Mouse (Mus musculus) MEL (cell line): Measurements from ENCODE around the gene Olfr934. TPM values are rescaled to one million over a fixed set of nuclear protein-coding genes. Genes with fewer than 3 reads are reported as not detected.

Experiments
- DNase-seq: peaks from one replicate; pipeline ENCODE4 v3.0.0; 2011; ENCODE audit warnings: low read depth, low spot score
- H3K27ac ChIP-seq: 2 replicates; pipeline ENCODE4 v1.5.1; 2012; ENCODE audit warnings: low read depth, mild to moderate bottlenecking, control low read depth, low read length, moderate library complexity; ENCODE audit not compliant: control insufficient read depth
- H3K27me3 ChIP-seq, 2 experiments: fragments of 150-350 bp in 1 of 2; sonication (generic) in 1 of 2; 2 replicates each; pipeline ENCODE4 v1.6.1; 2012; ENCODE audit warnings: low read length in 2 of 2, mild to moderate bottlenecking in 2 of 2, improper control_type of control experiment in 1 of 2, moderate library complexity in 1 of 2; ENCODE audit not compliant: insufficient read depth in 2 of 2, control insufficient read depth in 1 of 2
- H3K36me3 ChIP-seq, 2 experiments: 2 replicates each; pipeline ENCODE4 v1.6.1; 2012 to 2014; ENCODE audit warnings: low read length in 2 of 2, improper control_type of control experiment in 1 of 2, inconsistent platforms in 1 of 2, mild to moderate bottlenecking in 1 of 2; ENCODE audit not compliant: insufficient read depth in 2 of 2, control insufficient read depth in 1 of 2
- H3K4me1 ChIP-seq, 2 experiments: fragments of 150-350 bp in 1 of 2; sonication (generic) in 1 of 2; 2 replicates each; pipeline ENCODE4 v1.6.1; 2012; ENCODE audit warnings: low read length in 2 of 2, improper control_type of control experiment in 1 of 2, mild to moderate bottlenecking in 1 of 2; ENCODE audit not compliant: insufficient read depth in 2 of 2, control insufficient read depth in 1 of 2
- H3K4me3 ChIP-seq, 2 experiments: fragments of 150-350 bp in 1 of 2; sonication (generic) in 1 of 2; 2 replicates each; pipeline ENCODE4 v1.5.1; 2012; ENCODE audit warnings: low read depth in 2 of 2, low read length in 2 of 2, mild to moderate bottlenecking in 2 of 2, moderate library complexity in 2 of 2, control low read depth in 1 of 2, improper control_type of control experiment in 1 of 2; ENCODE audit not compliant: control insufficient read depth in 1 of 2, insufficient read depth in 1 of 2
- H3K79me2 ChIP-seq: 2 replicates; pipeline ENCODE4 v1.6.1; 2012; ENCODE audit warnings: mild to moderate bottlenecking, low read length, moderate library complexity; ENCODE audit not compliant: control insufficient read depth, poor library complexity, insufficient read depth
- H3K9ac ChIP-seq: 2 replicates; pipeline ENCODE4 v1.6.1; 2012; ENCODE audit warnings: low read depth, mild to moderate bottlenecking, control low read depth, low read length, moderate library complexity; ENCODE audit not compliant: control insufficient read depth, poor library complexity, severe bottlenecking
- H3K9me3 ChIP-seq: fragments of 150-350 bp; sonication (generic); replicated peaks from 2 replicates; pipeline ENCODE4 v1.6.1; 2012; ENCODE audit warnings: mild to moderate bottlenecking, low read length, improper control_type of control experiment, moderate library complexity; ENCODE audit not compliant: insufficient read depth
- CTCF ChIP-seq, 3 experiments: IDR thresholded peaks in 2 of 3; conservative IDR thresholded peaks in 1 of 3; 2 replicates each; pipeline ENCODE4 v1.5.1; 2011 to 2012; ENCODE audit warnings: low read length in 3 of 3, low read depth in 2 of 3, mild to moderate bottlenecking in 2 of 3, improper control_type of control experiment in 1 of 3, inconsistent platforms in 1 of 3, mixed read lengths in 1 of 3, moderate library complexity in 1 of 3; ENCODE audit not compliant: control insufficient read depth in 1 of 3, insufficient read depth in 1 of 3, poor library complexity in 1 of 3, severe bottlenecking in 1 of 3
- E2F4 ChIP-seq: IDR thresholded peaks from 2 replicates; pipeline ENCODE4 v1.6.1; 2011; ENCODE audit warnings: low read depth, low read length, improper control_type of control experiment, borderline replicate concordance
- HCFC1 ChIP-seq: IDR thresholded peaks from 2 replicates; pipeline ENCODE4 v1.6.1; 2012; ENCODE audit warnings: low read depth, mild to moderate bottlenecking, inconsistent platforms, low read length, improper control_type of control experiment, moderate library complexity
- JUND ChIP-seq: IDR thresholded peaks from 2 replicates; pipeline ENCODE4 v1.6.1; 2011; ENCODE audit warnings: low read depth, mild to moderate bottlenecking, improper control_type of control experiment, low read length
- KAT2A ChIP-seq: conservative IDR thresholded peaks from 2 replicates; pipeline ENCODE4 v1.6.1; 2012; ENCODE audit warnings: low read depth, low read length, improper control_type of control experiment, inconsistent platforms
- MEF2A ChIP-seq: IDR thresholded peaks from 2 replicates; pipeline ENCODE4 v1.6.1; 2014; ENCODE audit warnings: low read depth, mild to moderate bottlenecking, inconsistent platforms, low read length, improper control_type of control experiment; ENCODE audit not compliant: poor library complexity, insufficient replicate concordance, severe bottlenecking; ENCODE audit errors: extremely low read depth
- MXI1 ChIP-seq: IDR thresholded peaks from 2 replicates; pipeline ENCODE4 v1.6.1; 2011; ENCODE audit warnings: mild to moderate bottlenecking, low read depth, low read length, improper control_type of control experiment
- MYC ChIP-seq: IDR thresholded peaks from 2 replicates; pipeline ENCODE4 v1.6.1; 2011; ENCODE audit warnings: low read depth, mild to moderate bottlenecking, low read length, improper control_type of control experiment, moderate library complexity
- NRF1 ChIP-seq: IDR thresholded peaks from 2 replicates; pipeline ENCODE4 v1.6.1; 2014; ENCODE audit warnings: low read depth, mild to moderate bottlenecking, inconsistent platforms, low read length, improper control_type of control experiment, moderate library complexity; ENCODE audit not compliant: poor library complexity, insufficient read depth, severe bottlenecking
- POLR2AphosphoS2 ChIP-seq: IDR thresholded peaks from 2 replicates; pipeline ENCODE4 v1.6.1; 2011; ENCODE audit warnings: low read length, improper control_type of control experiment
- RAD21 ChIP-seq: IDR thresholded peaks from 2 replicates; pipeline ENCODE4 v1.6.1; 2011; ENCODE audit warnings: mild to moderate bottlenecking, low read depth, low read length, improper control_type of control experiment
- SIN3A ChIP-seq: IDR thresholded peaks from 2 replicates; pipeline ENCODE4 v1.6.1; 2012; ENCODE audit warnings: low read length, improper control_type of control experiment, inconsistent platforms
- SMC3 ChIP-seq: IDR thresholded peaks from 2 replicates; pipeline ENCODE4 v1.6.1; 2011; ENCODE audit warnings: low read depth, low read length, improper control_type of control experiment
- ZC3H11A ChIP-seq: IDR thresholded peaks from 2 replicates; pipeline ENCODE4 v1.6.1; 2012; ENCODE audit warnings: low read depth, mild to moderate bottlenecking, inconsistent platforms, low read length, improper control_type of control experiment
- ZMIZ1 ChIP-seq: IDR thresholded peaks from 2 replicates; pipeline ENCODE4 v1.6.1; 2012; ENCODE audit warnings: low read depth, mild to moderate bottlenecking, inconsistent platforms, low read length, improper control_type of control experiment, moderate library complexity
- polyA plus RNA-seq, 2 experiments: library from polyadenylated mRNA; stranded (reverse) in 1 of 2; unstranded in 1 of 2; fragments of >175 nt in 1 of 2; fragments of >200 nt in 1 of 2; gene quantifications; 2 replicates each; pipeline versions ENCODE4 v1.2.1 to v1.2.4; 2012; ENCODE audit warnings: low replicate concordance in 2 of 2, low read depth in 1 of 2; ENCODE audit not compliant: insufficient read length in 2 of 2, insufficient read depth in 1 of 2, missing spikeins in 1 of 2
- total RNA-seq: library from RNA; depleted of rRNA; stranded (reverse); fragments of 300-350 nt; gene quantifications from 2 replicates; pipeline ENCODE4 v1.2.3, GENCODE M21; 2012; rRNA removed

The Olfr934 gene
- total and polyA plus RNA-seq, 3 experiments: not detected

DNA sequence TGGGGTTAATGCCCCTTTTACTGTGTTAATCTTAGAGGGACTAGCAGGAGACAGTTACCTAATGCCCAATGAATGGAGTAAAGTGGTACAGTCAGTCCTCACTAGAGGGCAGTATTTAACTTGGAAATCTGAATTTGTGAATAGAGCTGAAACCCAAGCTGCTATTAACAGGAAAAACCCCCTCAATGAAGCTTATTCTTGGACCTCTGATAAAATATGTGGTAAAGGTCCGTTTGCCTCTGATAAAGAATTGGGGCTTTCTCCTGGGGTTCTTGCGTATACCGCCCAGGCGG is 34.0 kb downstream of the Olfr934 start:
- H3K27me3 ChIP-seq: no peaks in the 10 kb centered on the region
- no peak overlapping the region for H3K9ac ChIP-seq
- H3K27ac ChIP-seq: no peak overlapping the region
- no peaks in the 10 kb centered on the region for H3K9me3 ChIP-seq
- H3K36me3 ChIP-seq: no peaks in the 10 kb centered on the region
- peak overlapping the region in 1 of 2 experiments; percentile 56; a peak in 1 of 4 replicates for H3K4me3 ChIP-seq
- peak; percentile 46 for DNase-seq
- TF ChIP-seq ZC3H11A (0 out of 2 replicates have a peak, but pooled peaks have one; percentile 16), ZMIZ1 (no peak), MYC (no peak), JUND (no peak), POLR2AphosphoS2 (no peak), HCFC1 (no peak), KAT2A (no peak), NRF1 (no peak), MXI1 (no peak), CTCF (IDR thresholded peaks at IDR 0.05 in 2 of 3, conservative IDR thresholded peaks at IDR 0.05 in 1 of 3; ENCODE audit: control insufficient read depth in 1 of 3, insufficient read depth in 1 of 3, low read depth in 2 of 3, low read length in 3 of 3, poor library complexity in 1 of 3, severe bottlenecking in 1 of 3) (peak in 2 of 3 experiments; percentile 18 to 52; a peak in 2 of 6 replicates), SIN3A (no peak), RAD21 (peak; percentile 54), MEF2A (no peak), SMC3 (peak; percentile 49)
- no peaks in the 10 kb centered on the region for H3K79me2 ChIP-seq
- no peaks in the 10 kb centered on the region for H3K4me1 ChIP-seq

DNA sequence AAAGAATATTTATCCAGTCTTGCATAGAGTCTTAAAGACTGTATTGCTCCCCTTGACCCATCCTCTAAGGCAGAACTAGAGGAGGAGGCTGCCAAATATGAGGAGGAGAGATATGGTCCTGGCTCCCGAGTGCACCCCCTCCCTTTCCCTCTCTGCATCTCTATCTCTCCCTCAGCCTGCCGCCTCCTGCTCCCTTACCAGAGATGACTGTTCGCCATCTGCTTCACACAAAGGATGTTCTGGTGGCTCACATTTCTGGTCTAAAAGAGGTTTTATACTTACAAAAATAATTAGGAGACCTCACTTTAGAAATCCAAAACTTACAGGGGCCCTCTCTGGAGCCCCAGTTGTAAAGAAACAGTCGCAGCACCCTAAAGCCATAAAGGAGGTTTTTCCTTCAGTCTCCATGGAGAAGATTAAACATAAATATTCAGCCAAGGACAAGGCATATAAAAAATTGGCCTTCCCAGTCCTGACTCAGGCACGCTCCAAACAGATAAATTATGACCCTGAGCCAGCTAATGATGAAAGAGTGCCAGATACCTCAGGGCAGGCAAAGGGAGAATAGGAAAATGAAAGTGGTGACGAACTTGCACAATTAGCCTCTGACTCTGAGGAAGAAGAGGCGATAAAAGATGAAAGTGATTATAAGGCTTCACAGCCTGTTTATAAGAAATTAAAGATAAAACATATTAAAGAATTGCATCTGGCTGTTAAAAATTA is 34.6 kb downstream of the Olfr934 start:
- H3K4me3 ChIP-seq: peak overlapping the region; percentile 51 to 56
- no peaks in the 10 kb centered on the region for H3K4me1 ChIP-seq
- H3K9ac ChIP-seq: no peak overlapping the region
- no peak for TF ChIP-seq E2F4
- TF ChIP-seq SMC3: no peak
- no peak for TF ChIP-seq MXI1
- no peaks in the 10 kb centered on the region for H3K36me3 ChIP-seq
- no peak overlapping the region for H3K27ac ChIP-seq
- no peaks in the 10 kb centered on the region for H3K79me2 ChIP-seq
- no peaks in the 10 kb centered on the region for H3K27me3 ChIP-seq
- H3K9me3 ChIP-seq: no peaks in the 10 kb centered on the region
- peak; percentile 6 for DNase-seq

Other genes starting within 250 kb of the Olfr934 start
- not detected in 2 replicates for gene Olfr920, start 236.0 kb downstream of the Olfr934 start, total RNA-seq
- not detected for gene Olfr920, start 236.0 kb downstream of the Olfr934 start, polyA plus RNA-seq
- not detected in 2 replicates for gene Olfr921, start 215.2 kb downstream of the Olfr934 start, total RNA-seq
- gene Olfr921, start 215.2 kb downstream of the Olfr934 start, polyA plus RNA-seq: not detected
- not detected in 2 replicates for gene Olfr922, start 173.7 kb downstream of the Olfr934 start, total RNA-seq
- not detected for gene Olfr922, start 173.7 kb downstream of the Olfr934 start, polyA plus RNA-seq
- not detected in 2 replicates for gene Olfr923, start 161.8 kb downstream of the Olfr934 start, total RNA-seq
- not detected for gene Olfr923, start 161.8 kb downstream of the Olfr934 start, polyA plus RNA-seq
- gene Olfr924, start 143.9 kb downstream of the Olfr934 start, total RNA-seq: not detected in 2 replicates
- gene Olfr924, start 143.9 kb downstream of the Olfr934 start, polyA plus RNA-seq: not detected
- gene Olfr26, start 133.3 kb downstream of the Olfr934 start, total RNA-seq: not detected in 2 replicates
- gene Olfr26, start 133.3 kb downstream of the Olfr934 start, polyA plus RNA-seq: not detected
- not detected in 2 replicates for gene Olfr926, start 111.2 kb downstream of the Olfr934 start, total RNA-seq
- gene Olfr926, start 111.2 kb downstream of the Olfr934 start, polyA plus RNA-seq: not detected
- not detected in 2 replicates for gene Olfr930, start 58.5 kb downstream of the Olfr934 start, total RNA-seq
- not detected for gene Olfr930, start 58.5 kb downstream of the Olfr934 start, polyA plus RNA-seq
- gene Olfr933, start 16.0 kb downstream of the Olfr934 start, total RNA-seq: not detected in 2 replicates
- not detected for gene Olfr933, start 16.0 kb downstream of the Olfr934 start, polyA plus RNA-seq
- gene Olfr935, start 11.4 kb upstream of the Olfr934 start, total RNA-seq: not detected in 2 replicates
- gene Olfr935, start 11.4 kb upstream of the Olfr934 start, polyA plus RNA-seq: not detected
- not detected in 2 replicates for gene Olfr146, start 35.1 kb upstream of the Olfr934 start, total RNA-seq
- not detected for gene Olfr146, start 35.1 kb upstream of the Olfr934 start, polyA plus RNA-seq
- gene Olfr937, start 76.6 kb upstream of the Olfr934 start, total RNA-seq: not detected in 2 replicates
- gene Olfr937, start 76.6 kb upstream of the Olfr934 start, polyA plus RNA-seq: not detected
- not detected in 2 replicates for gene Olfr938, start 90.6 kb upstream of the Olfr934 start, total RNA-seq
- not detected for gene Olfr938, start 90.6 kb upstream of the Olfr934 start, polyA plus RNA-seq
- gene Olfr27, start 139.8 kb upstream of the Olfr934 start, total RNA-seq: not detected in 2 replicates
- gene Olfr27, start 139.8 kb upstream of the Olfr934 start, polyA plus RNA-seq: not detected
- not detected in 2 replicates for gene Olfr943, start 178.0 kb upstream of the Olfr934 start, total RNA-seq
- gene Olfr943, start 178.0 kb upstream of the Olfr934 start, polyA plus RNA-seq: not detected
- not detected in 2 replicates for gene Olfr944, start 213.6 kb upstream of the Olfr934 start, total RNA-seq
- not detected for gene Olfr944, start 213.6 kb upstream of the Olfr934 start, polyA plus RNA-seq